Mouse (Mus musculus): ENCODE measurements around the gene Mfap3.

Mfap3 gene

DNA sequence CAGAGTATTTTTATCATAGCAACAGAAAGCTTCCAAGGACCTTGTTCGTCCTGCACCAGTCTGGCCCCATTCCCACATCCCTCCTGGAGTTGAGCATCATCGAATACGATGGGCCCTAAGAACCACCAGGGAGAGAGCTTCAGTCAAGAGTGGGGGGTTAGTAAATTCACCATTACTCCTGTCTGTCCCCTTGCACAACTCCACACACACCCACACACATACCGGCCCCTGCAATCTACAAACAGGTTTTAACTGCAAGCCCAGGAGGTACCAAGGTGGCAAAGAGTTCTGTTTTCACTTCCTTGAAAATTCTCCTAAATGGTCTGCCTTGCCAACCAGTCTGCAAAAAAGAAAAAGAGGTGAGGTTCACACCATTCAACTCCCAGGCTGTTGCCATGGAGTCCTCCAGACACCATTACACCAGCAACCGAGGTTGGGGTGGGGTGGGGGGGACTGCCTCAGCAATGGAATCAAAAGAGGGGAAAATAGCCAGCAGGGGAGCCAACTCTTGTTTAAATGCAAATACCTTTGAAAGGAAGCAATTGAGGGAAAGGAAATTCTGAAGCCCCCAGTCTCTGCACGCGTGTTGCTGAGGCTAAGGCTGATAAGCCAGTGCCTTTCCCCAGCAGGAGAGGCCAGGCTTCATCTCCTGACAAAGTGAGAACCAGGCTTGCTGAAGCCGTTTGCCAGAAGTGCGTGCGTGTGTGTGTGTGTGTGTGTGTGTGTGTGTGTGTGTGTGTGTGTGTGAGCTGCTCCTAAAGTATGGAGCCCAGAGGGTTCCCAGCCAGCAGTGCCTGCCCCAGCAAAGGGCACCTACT, 64.6 kb downstream of the Mfap3 start:
- no peak for ATAC-seq (ENCODE audit: insufficient number of reproducible peaks, low FRiP score, low TSS enrichment)
